Mouse (Mus musculus): ENCODE measurements around the gene Gca. TPM values are rescaled to one million over a fixed set of nuclear protein-coding genes. Genes with fewer than 3 reads are reported as not detected.

The Gca gene
- total RNA-seq (2021), result 10 to 100 TPM; 12.0 to 15.3 TPM
- long read RNA-seq, experiment 1, transcript Gca-201 (8 exons, 3,330 nt), result major isoform, 8 of 9 reads
- long read RNA-seq, experiment 1, partial matches to known transcripts, result 0 of 9 reads
- long read RNA-seq, experiment 1, other reads (novel, unspliced or antisense), result 1 of 9 reads
- long read RNA-seq, experiment 2, transcript Gca-201 (8 exons, 3,330 nt), result major isoform, 11 of 13 reads
- long read RNA-seq, experiment 2, partial matches to known transcripts, result 1 of 13 reads
- long read RNA-seq, experiment 2, other reads (novel, unspliced or antisense), result 1 of 13 reads

DNA sequence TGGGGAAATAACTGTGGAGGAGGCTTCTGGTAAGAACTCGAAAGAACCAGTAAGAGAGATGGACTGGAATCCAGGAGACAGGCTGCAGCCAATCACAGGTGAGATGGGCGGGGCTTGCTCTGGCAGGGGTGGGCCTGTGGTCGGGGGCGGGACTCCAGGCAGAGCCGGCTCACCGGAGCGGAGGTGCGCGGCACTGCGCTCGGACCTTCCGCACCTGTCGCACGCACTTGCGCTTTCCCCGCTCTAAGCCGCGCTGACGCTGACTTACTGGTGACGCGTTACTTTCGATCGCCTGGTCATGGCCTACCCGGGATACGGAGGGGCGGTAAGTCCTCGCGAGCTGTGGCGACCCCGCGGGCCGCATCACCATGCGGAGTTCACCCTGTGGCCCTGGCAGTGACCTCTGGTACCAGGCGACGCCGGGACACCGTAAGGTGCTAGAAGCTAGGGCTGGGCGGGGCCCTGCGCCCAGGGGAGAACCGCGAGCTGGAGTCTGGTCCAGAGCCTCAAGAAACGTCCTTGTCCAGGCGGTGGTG is at the start of gene Gca:
Gene Gca, plus strand, starts transcription at position 151 of the 536 bp plus-strand sequence.
- intact Hi-C loops (cut with DNase I), result no loop called here
- DNase-seq (ENCODE audit: low spot score in 2 of 2), result peak; percentile 82 to 87

DNA sequence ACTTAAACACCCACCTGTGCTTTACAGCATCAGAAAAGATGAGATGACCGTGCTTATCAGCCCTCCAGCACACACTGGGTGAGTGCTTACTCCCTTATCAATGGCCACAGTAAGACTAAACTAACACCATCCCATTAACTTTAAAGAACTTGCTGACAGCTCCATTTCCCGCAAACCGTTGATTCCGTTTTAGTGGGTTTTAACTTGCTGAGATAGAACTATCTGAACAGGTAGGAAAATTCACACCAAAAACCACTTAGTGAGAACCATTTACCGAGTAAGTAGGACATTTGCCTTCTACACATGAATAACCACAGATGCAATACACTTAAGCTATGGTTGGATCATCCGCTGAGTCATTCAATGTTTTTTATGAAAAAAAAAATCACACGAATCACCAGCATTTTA is 45.1 kb upstream of the Gca start:
- DNase-seq (ENCODE audit: low spot score in 2 of 2), result no peak

DNA sequence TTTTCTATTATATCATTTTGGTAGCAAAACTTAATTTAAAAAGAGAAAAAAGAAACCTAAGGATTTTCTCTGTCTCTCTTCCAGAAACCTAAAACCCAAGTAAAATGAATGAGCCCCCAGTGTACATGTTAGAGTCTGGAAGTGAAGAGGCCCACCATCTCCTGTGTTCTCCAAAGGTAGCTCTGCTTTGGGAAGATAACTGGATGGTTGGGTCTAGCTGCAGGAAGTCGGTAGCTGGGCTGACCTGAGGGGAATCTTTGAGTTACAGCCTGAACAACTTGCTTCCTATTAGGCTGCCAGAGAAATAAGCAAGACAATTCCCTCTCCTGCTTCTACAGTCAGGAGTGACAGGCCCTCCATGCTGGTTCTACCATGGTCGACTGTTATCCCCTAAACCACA is 44.4 kb upstream of the Gca start:
- no peak for DNase-seq (ENCODE audit: low spot score in 2 of 2)
- intact Hi-C loops (cut with DNase I), result loop anchor here (10.0 kb wide), 2 partner anchors 95 to 275 kb away; no protein-coding TSS in a partner anchor

More for the DNA sequence above, 45.1 kb upstream of the Gca start:
- intact Hi-C loops (cut with DNase I), result no loop called here

DNA sequence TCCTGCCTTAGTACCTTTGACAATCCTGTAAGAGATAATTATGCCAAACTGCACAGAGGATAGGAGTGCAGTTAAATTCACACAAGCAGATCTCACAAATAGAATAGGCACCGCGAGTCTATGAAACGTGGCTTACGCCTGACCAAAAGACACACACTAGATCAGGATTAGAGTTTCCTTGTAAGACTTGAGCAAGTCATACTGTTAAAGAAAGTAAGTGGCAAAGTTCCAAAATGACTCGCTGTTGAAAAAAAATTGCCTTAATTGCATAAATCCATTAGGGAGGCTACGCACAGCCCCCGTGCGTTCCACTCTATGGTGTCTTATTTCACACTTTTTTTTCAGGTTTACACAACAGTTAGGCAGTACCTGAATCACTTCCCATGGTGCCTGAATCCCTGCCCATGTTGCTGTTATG is 41.1 kb upstream of the Gca start:
- no peak for DNase-seq (ENCODE audit: low spot score in 2 of 2)
- intact Hi-C loops (cut with DNase I), result loop anchor here (10.0 kb wide), 2 partner anchors 98 to 278 kb away; no protein-coding TSS in a partner anchor

DNA sequence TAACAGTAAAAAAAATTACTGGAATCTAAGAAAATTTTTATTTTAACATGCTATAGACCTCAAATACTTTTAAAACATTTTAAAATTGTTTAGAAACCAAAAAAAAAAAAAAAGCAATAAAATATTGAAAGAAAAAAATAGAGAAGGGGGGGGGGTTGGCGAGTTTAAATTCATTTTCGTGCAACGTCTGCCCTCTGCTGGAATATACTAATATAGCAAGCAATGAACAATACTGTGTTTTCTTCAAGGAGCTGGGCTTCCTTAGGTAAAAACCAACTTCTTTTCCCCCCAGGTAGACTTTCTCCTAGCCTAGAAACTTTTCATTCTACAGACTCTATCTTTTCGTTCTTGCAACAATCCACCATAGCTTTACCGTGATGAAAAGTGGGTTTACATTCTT is 36.4 kb upstream of the Gca start:
- intact Hi-C loops (cut with DNase I), result loop anchor here (2.0 to 10.0 kb wide), 7 partner anchors 103 to 975 kb away; no protein-coding TSS in a partner anchor
- DNase-seq (ENCODE audit: low spot score in 2 of 2), result peak; percentile 57 to 69

DNA sequence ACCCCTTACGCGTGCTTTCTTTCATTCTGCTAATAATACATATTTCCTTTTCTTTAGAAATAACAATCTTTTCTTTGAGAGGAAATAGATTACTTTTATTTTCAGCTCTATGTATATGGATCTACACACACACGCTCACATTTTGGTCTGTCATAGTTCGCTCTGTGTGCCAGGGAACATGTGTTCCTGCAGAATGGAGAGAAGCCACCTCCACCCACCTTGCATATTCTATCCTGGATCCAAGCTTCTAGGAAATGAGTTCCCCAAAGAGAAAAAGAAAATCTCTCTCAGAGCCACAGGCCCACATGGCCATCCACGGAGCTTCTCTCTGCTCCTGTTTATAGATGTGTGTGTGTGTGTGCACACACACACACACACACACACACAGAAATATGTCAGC is 35.7 kb upstream of the Gca start:
- intact Hi-C loops (cut with DNase I), result loop anchor here (5.0 to 10.0 kb wide), 6 partner anchors 104 to 976 kb away; no protein-coding TSS in a partner anchor
- DNase-seq (ENCODE audit: low spot score in 2 of 2), result peak; percentile 61 to 80

DNA sequence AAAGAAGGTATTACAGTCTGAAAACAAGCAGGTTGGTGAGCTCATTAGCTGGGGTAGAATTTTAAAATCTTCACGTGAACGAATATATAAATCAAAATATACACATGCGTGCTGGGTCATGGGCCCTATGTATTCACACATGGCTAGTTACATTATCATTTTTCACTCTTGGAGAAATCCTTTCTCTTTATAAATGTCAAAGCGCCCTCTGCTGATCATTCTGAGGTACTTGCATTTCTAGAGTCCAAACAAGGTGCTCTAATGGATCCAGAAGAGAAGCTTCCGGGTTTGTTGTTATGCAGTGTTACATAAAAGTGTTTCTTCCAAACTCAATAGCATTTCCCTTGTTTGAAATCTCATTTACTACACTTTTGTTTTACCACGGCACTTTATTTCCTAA is 33.6 kb upstream of the Gca start:
- intact Hi-C loops (cut with DNase I), result no loop called here
- peak; percentile 56 to 71 for DNase-seq (ENCODE audit: low spot score in 2 of 2)

DNA sequence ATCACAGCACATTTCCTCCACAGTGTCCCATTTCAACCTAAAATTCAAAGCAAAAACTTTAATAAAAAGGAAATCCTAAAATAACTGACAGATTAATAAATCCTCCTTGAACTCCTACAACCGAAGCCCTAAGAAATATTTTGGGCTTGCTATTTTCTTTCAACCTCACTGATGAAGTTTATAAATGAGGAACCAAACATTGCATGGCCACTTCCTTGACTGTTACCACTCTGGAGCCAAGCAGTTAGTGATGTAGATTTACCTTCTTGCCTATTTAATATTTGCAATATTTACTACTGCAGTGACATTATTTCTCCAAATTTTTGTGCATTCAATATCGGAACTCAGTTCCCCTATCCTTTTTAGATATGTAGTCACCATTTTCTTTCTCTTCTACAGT is 24.2 kb upstream of the Gca start:
- DNase-seq (ENCODE audit: low spot score in 2 of 2), result no peak
- intact Hi-C loops (cut with DNase I), result loop anchor here (10.0 kb wide), 1 partner anchor 815 kb away; no protein-coding TSS in a partner anchor

DNA sequence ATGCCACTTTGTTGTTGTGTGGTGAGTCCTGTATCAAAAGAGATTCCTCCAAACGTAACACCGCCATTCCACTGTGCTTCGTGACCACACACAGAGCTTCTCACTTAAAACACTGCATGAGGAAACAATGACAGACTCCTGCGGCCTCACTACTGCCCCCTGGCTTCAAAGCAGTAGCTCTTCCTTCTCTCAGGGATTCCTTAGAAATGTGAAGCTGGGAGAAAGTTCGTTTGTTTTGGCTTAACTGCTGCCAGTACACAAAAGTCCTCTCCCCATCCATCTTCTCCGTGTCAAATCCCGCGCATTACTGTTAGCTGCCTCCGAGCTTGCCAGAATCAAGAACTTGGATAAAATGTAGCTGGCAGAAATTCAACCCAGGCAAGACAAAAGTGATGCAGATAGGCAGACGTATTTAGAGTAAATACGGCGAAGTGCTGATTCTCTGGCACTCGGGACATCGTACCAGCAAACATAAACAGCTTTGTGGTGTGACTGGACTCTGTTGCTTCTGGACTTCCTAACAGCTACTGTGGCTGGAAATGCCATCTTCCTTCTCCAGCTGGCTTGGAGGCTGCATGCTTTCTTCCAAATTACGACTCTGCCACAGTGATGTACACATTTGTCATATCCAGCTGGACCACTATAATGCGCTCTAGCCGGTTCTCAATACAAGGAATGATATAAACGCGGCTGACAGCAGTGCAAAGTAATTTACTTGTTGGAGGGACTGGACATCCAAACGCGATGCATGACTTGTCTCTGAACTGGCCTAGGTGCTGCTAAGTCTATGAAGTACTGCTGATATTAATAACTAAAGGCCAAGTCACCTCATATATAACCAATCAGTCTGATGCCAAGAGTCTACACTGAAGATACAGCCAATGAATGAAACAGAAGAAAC is 20.4 kb upstream of the Gca start:
- DNase-seq (ENCODE audit: low spot score in 2 of 2), result peak in 1 of 2 experiments; percentile 42

DNA sequence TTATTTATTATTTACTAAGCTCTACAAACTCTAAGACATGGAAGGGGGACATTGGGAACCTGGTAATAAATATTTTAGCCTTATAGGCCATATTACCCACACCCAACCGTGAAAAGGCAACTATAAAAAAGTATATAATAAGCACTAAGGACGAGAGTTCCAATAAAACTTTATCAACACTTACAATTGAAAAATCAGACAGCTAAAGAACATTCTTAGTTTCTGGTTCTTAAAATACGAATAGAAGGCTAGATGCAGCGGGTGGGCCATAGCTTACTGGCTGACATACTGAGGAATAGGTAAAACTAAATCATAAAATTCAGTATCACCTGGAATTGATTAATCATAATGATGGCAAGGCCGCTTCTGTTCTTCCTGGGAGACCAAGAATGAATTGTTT is 19.2 kb upstream of the Gca start:
- no peak for DNase-seq (ENCODE audit: low spot score in 2 of 2)
- intact Hi-C loops (cut with DNase I), result loop anchor here (10.0 kb wide), 1 partner anchor 810 kb away; no protein-coding TSS in a partner anchor

More for the DNA sequence above, 20.4 kb upstream of the Gca start:
- intact Hi-C loops (cut with DNase I), result loop anchor here (10.0 kb wide), 1 partner anchor 811 kb away; no protein-coding TSS in a partner anchor

DNA sequence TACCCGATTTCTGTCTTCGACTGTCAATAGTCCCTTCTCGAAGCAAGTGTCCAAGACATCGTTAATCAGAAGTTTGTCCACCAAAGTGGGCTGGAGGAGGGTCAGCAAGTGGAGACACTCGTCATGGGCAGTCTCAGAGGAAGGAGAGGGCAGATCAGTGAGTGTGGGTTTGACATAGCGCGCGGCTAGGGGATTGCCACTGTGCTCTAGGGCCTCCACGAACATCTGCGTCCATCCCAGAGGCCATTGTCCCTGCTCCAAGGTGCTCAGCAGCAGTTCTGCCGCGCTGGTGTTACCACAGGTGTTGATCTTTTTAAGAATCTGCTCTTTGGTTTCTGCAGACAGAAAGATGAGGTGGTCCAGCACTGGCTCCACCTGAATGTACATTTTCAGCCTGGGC is 18.6 kb upstream of the Gca start:
- DNase-seq (ENCODE audit: low spot score in 2 of 2), result no peak
- intact Hi-C loops (cut with DNase I), result loop anchor here (10.0 kb wide), 1 partner anchor 809 kb away; no protein-coding TSS in a partner anchor

DNA sequence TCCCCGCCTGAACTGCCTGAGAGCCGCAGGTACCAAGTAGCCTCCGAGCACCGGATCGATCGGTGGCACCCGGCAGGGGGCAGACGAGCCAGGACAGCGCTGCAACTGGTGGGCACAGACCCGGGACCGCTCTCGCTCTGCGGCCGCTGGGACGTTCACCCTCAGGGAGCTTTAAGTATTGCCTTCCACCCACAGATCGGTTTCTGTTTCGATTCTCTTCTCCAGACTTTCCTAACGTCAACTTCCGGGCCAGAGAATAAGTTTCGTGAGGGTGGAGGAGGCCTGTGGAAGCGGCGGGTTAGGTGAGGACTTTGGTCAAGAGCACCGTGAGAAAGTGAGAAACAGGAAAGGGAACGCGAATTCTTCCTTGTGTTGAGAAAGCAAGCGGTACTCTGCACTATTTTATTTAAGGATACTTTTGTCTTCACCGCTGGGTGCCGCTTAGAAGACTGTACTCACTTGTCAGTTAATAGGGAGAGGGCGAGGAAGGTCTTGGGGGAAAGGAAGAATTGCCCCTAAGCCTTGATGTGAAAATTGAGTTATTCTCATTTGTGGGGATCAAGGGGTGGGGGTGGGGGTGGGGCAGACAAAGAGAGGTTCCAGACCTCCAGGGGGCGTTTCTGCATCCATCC is 18.0 kb upstream of the Gca start, which contains the start of gene Ifih1:
Gene Ifih1, minus strand, starts transcription at position 242 of the 632 bp plus-strand sequence.
- DNase-seq (ENCODE audit: low spot score in 2 of 2), result no peak
- intact Hi-C loops (cut with DNase I), result loop anchor here (10.0 kb wide), 1 partner anchor 809 kb away; no protein-coding TSS in a partner anchor

DNA sequence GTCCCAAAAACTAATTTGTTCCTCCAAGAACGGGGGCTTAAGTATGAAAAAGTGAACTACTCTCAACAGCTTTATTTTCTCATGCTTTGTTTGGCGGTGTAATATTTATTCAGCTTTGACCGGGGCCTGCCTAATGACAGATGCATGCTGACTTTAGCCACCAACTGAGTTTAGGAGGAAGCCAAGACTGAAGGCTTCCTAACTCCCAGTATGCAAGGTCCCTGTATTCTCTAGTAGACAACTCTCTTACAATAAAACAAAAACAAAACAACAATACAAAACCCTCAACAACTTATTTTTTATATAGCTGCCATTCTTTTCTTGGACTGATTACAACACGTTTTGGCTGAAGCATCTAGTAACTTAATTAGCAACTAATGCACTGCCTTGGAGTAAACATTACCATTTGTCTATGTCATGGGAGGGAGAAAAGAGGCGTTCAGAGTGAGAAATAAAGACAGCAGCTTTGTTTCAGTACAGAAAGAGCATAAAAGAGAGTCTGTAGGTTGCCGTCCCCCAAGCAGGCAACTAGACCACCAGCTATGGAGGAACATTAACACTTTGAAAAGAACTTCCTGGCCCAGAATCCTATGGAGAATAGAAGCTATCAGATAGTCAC is 17.3 kb upstream of the Gca start:
- intact Hi-C loops (cut with DNase I), result loop anchor here (10.0 kb wide), 1 partner anchor 808 kb away; no protein-coding TSS in a partner anchor
- DNase-seq (ENCODE audit: low spot score in 2 of 2), result no peak

DNA sequence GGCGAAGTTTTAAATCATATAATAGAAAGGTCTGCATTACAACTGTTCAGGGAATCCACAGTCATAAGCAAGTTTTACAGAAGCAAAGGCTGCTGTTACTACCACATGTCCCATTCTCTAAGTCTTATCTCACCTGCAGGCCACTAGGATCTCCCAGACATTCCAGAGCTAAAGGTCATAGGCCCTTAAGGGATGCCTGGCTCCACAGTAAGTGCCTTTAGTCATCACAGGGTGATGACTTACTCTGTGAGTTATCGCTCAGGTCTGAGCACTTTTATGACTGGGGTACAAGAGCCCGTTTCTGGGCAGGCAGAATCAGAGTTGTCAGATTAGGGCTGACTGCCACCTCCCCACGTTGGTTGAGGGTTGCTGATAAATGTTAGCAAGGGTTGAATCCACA is 12.2 kb upstream of the Gca start:
- intact Hi-C loops (cut with DNase I), result no loop called here
- DNase-seq (ENCODE audit: low spot score in 2 of 2), result no peak

DNA sequence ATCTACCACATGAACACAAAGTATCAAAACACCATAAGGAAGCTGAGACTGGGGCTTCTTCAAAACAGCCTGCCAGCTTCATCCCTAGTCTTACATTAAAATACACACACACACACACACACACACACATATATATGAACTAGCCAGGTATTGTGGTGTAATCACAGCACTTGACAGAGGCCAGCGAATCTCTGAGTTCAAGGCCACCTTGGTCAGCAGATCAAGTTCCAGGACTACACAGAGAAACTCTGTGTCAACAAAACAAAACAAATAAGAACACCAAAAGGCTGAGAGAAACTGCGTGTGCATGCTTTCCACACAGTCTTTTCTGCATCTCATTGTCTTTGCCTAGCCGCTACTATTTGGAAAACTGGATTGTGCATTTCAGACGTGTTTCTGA is 11.6 kb upstream of the Gca start:
- intact Hi-C loops (cut with DNase I), result no loop called here
- DNase-seq (ENCODE audit: low spot score in 2 of 2), result no peak

DNA sequence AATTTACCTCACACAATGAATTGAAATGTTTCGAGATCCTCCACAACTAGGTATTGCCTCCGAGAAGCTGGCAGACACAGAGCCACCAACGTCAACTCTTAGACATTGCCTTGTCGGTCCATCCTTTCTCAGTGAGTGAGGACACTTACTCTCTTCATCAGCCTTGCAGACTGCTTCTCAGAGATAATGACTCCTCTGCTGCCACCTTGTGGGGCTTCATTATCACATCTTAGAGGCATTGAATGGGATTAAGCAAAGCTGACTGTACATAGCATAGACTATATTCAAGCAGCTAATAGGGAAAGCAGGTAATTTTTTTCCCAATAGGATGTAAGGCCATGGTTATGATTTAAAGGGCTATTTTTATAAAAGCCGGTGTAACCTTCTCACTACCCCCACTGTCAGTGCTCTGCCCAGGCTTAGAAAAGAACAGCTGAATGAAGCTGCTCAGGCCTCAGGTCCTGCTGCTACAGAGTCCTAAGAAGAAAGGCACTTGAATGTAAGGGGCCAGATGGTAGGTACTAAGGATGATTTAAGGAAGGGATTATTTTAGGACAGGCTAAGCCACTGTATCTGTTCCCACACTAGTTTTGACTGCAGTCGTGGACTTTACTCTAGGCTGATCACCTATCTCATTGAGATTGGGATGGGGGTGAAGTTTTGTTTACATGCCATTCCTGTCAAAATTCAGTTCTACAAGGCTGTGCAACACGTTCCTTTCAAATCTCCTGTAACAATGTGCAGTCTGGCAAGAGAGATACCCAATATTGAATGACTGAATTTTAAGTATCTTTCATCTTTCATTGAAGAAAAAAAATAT is 9.4 kb upstream of the Gca start:
- intact Hi-C loops (cut with DNase I), result no loop called here

DNA sequence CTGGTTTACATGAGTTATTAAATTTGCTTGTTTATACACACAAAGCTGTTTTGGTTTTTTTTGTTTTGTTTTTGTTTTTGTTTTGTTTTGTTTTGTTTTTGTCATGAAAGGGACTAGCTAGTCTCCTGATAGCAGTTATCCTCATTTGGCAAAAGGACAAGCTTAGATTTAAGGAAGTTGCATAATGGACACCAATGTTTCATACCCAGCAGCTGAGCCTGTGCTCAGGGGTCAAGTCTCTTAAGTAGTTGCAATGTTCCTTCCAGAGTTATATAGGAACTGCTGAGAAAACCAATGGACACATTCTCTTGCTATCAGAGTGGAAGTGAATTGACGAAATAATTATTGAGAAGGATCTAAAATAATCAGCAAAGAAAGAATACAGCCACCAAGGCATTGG is 8.0 kb upstream of the Gca start:
- no peak for DNase-seq (ENCODE audit: low spot score in 2 of 2)
- intact Hi-C loops (cut with DNase I), result no loop called here

More for the DNA sequence above, 9.4 kb upstream of the Gca start:
- DNase-seq (ENCODE audit: low spot score in 2 of 2), result peak; percentile 78 to 86

DNA sequence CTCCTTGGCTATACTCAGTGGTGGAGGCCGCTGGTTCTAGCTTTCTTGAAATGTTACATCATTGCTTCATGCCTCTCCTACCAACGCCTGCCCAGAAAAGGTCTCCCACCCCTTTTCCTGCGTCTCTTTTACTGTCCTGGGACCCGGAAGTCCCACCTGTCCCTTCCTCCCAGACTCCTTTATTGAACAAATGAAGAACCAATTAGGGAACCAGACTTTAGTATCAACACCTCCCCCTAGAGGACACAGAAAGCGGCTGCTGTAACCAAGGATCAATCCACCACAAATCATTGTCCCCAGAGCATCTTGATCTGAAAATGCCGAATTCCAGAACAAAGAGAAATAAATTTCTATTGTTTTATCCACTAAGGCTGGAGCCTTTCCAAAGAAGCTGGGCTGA is 3.5 kb upstream of the Gca start:
- DNase-seq (ENCODE audit: low spot score in 2 of 2), result no peak
- intact Hi-C loops (cut with DNase I), result no loop called here
